Mouse (Mus musculus) forebrain, postnatal 0 days (tissue): ENCODE results near the gene Cacng7. TPM values are rescaled to one million over a fixed set of nuclear protein-coding genes. Genes with fewer than 3 reads are reported as not detected.

Experiments
- ATAC-seq: fragments of 200-750 bp; cut with Nextera tagmentation; 2 replicates; pipeline ENCODE4 v1.8.0; 2017; ENCODE audit warnings: mild to moderate bottlenecking, moderate library complexity
- DNase-seq: peaks from one replicate; pipeline ENCODE4 v3.0.0-alpha.2; 2015
- H3K27ac ChIP-seq: fragments of 300-500 bp; sonication (generic); 2 replicates; pipeline ENCODE4 v1.5.1; 2014; ENCODE audit warnings: low read depth, mild to moderate bottlenecking, antibody characterized with exemption, low read length, moderate library complexity, mixed read lengths
- H3K27me3 ChIP-seq: fragments of 300-500 bp; sonication (generic); 2 replicates; pipeline ENCODE4 v1.6.1; 2014; ENCODE audit warnings: mild to moderate bottlenecking, low read length, mixed read lengths; ENCODE audit not compliant: insufficient read depth
- H3K36me3 ChIP-seq: fragments of 300-500 bp; sonication (generic); 2 replicates; pipeline ENCODE4 v1.6.1; 2014; ENCODE audit warnings: mild to moderate bottlenecking, moderate library complexity; ENCODE audit not compliant: insufficient read depth
- H3K4me1 ChIP-seq: fragments of 300-500 bp; sonication (generic); 2 replicates; pipeline ENCODE4 v1.6.1; 2014; ENCODE audit warnings: antibody characterized with exemption; ENCODE audit not compliant: insufficient read depth
- H3K4me2 ChIP-seq: fragments of 300-500 bp; sonication (generic); 2 replicates; pipeline ENCODE4 v1.6.1; 2014; ENCODE audit warnings: low read depth, mild to moderate bottlenecking, moderate library complexity
- H3K4me3 ChIP-seq: fragments of 300-500 bp; sonication (generic); 2 replicates; pipeline ENCODE4 v1.5.1; 2014; ENCODE audit warnings: low read depth, low read length, mixed read lengths
- H3K9ac ChIP-seq: fragments of 300-500 bp; sonication (generic); 2 replicates; pipeline ENCODE4 v1.6.1; 2014; ENCODE audit warnings: mild to moderate bottlenecking
- H3K9me3 ChIP-seq: fragments of 300-500 bp; sonication (generic); 2 replicates; pipeline ENCODE4 v1.6.1; 2016; ENCODE audit warnings: low read length
- CTCF ChIP-seq: sonication (generic); IDR thresholded peaks from 2 replicates; pipeline ENCODE4 v1.5.1; 2016; ENCODE audit warnings: antibody characterized with exemption, control low read depth, low read depth
- WGBS: fragments of 180-500 bp; shearing (Covaris S2); extraction: QIAGEN DNeasy Blood & Tissue Kit; methylation state at CpG from one replicate; pipeline ENCODE4 v1.1.7; 2014; 5-methylcytosine and 5-hydroxymethylcytosine counted together
- polyA plus RNA-seq: library from polyadenylated mRNA; unstranded; fragments of >200 nt; fragmentation: Nextera tagmentation; extraction: Ambion mirVana; gene quantifications from 2 replicates; pipeline ENCODE4 v1.2.1, GENCODE M21; 2015
- total RNA-seq: library from RNA; depleted of rRNA; stranded (reverse); fragments of >200 nt; gene quantifications from 2 replicates; pipeline ENCODE4 v1.2.3, GENCODE M21; 2014

Gene Cacng7
- total and polyA plus RNA-seq, 2 experiments from 2014 or later, result 2.5 to 73.4 TPM

DNA sequence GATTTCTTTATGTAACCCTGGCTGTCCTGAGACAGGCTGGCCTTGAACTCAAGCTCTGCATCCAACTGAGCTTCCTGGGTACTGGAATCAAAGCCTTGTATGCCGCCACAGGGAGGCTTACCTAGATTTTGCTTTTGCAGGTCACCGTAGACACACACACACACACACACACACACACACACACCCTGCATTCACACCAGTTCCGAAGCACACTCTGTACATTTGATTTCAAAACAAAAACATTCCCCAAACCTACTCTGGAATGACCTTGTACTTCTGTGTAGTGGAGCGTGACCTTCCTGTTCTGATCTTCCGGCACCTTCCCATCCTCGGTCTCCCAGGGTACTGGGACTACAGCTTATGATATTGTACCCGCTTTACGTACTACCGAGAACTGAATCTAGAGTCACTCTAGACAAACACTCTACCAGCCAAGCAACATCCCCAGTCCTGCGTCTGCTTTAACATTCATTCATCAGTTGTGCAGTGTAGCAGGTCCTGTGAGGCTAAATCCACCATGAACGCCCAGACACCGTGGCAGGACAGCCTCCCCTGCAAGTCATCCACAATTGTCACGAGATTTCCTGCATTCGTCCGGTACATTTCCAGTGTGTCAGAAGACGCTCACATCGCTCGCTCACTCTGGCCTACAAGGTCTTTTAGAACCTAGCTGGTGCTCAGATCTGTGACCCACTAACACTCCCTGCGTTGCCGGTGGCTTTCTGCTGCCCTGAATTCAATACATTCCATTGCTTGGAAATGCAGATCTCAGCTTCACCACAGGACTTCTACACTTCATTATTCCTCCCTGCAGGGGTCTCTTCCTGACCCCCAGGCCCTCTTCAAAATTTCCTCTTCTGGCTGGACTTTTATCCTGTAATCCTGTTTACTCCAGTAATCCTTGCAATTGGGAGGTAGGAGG is 14.9 kb downstream of the Cacng7 start:
- no peak for TF ChIP-seq CTCF
- Histone ChIP-seq H3K9ac (no peak overlapping the region), H3K4me3 (no peak overlapping the region), H3K27ac (no peak overlapping the region), H3K27me3 (no peaks in the 10 kb centered on the region), H3K36me3 (peaks cover 43% of the 10 kb centered on the region), H3K4me1 (no peaks in the 10 kb centered on the region), H3K9me3 (no peaks in the 10 kb centered on the region), H3K4me2 (no peak overlapping the region)
- ATAC-seq, result no peak
- no peak for DNase-seq
- 38% methylated on average over 20 of the region's 20 CpGs for WGBS

DNA sequence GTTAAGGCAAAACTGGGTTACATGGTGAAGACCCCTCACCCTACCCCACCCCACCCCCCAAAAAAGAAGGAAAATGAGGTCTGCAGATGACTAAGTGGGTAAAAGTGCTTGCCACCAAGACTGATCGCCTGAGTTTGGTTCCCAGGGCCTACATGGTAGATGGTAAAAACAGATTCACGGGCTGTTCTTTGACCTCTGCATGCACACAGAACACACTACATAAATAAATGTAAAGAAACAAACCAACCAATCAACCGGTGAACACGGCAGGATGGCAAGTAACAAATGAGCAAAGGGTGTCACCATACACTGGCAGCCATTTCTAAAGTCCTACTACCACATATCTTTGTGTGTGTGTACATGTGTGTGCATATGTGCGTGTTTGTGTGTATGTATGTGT is 15.6 kb downstream of the Cacng7 start:
- DNase-seq (no peak), ATAC-seq (no peak)
- Histone ChIP-seq H3K4me2 (no peak overlapping the region), H3K4me1 (no peaks in the 10 kb centered on the region), H3K27ac (no peak overlapping the region), H3K9ac (no peak overlapping the region), H3K27me3 (no peaks in the 10 kb centered on the region), H3K9me3 (no peaks in the 10 kb centered on the region), H3K36me3 (peaks cover 36% of the 10 kb centered on the region), H3K4me3 (no peak overlapping the region)
- no peak for TF ChIP-seq CTCF
- WGBS, result 63% methylated on average over 5 of the region's 5 CpGs

DNA sequence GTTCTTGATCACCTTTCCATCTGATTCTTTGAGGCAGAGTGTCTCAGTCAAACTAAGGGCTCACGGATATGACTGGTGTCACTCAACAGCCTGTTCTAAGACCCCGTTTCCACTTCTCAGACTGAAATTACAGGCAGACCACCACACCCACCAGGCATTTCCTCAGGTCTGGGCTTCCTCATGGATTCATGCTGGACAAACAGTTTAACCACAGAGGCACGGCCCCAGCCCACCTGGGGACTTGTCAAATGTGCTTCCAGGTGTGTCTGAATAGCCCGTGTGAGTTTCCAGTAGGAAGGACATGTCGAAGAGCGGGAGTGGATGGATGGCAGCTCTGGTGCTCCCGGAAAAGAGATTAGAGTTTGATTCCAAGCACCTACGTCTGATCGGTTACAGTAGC is 17.0 kb downstream of the Cacng7 start:
- Histone ChIP-seq H3K27me3 (no peaks in the 10 kb centered on the region), H3K9me3 (no peaks in the 10 kb centered on the region), H3K9ac (no peak overlapping the region), H3K4me3 (no peak overlapping the region), H3K27ac (no peak overlapping the region), H3K4me1 (no peaks in the 10 kb centered on the region), H3K4me2 (no peak overlapping the region), H3K36me3 (peaks cover 30% of the 10 kb centered on the region)
- no peak for DNase-seq
- 93% methylated on average over 9 of the region's 9 CpGs for WGBS
- no peak for TF ChIP-seq CTCF
- no peak for ATAC-seq

DNA sequence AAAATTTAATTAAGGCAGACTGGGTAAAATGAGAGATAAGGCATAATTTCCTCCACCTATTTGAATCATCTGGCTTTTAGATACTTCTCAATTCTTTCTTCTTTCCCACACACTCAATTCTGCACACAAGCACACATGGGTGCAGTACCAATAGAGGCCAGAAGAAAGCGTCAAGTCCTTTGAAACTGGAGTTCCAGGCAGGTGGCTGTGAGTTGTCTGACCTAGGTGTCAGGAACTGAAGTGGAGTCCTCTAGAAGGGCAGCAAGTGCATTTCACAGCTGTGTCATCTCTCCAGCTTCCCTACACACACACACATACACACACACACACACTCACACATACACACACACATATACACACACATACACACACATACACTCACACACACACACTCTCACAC is 18.8 kb downstream of the Cacng7 start:
- no peaks in the 10 kb centered on the region for H3K27me3 ChIP-seq
- H3K4me2 ChIP-seq, result no peak overlapping the region
- H3K4me1 ChIP-seq, result no peaks in the 10 kb centered on the region
- H3K4me3 ChIP-seq, result no peak overlapping the region
- ATAC-seq, result no peak
- peaks cover 31% of the 10 kb centered on the region for H3K36me3 ChIP-seq
- TF ChIP-seq CTCF, result peak; percentile 35; the same call in 1 of the 2 replicates
- H3K9me3 ChIP-seq, result no peaks in the 10 kb centered on the region
- no peak overlapping the region for H3K27ac ChIP-seq
- DNase-seq, result no peak
- 94% methylated on average over 1 of the region's 1 CpGs for WGBS
- no peak overlapping the region for H3K9ac ChIP-seq

DNA sequence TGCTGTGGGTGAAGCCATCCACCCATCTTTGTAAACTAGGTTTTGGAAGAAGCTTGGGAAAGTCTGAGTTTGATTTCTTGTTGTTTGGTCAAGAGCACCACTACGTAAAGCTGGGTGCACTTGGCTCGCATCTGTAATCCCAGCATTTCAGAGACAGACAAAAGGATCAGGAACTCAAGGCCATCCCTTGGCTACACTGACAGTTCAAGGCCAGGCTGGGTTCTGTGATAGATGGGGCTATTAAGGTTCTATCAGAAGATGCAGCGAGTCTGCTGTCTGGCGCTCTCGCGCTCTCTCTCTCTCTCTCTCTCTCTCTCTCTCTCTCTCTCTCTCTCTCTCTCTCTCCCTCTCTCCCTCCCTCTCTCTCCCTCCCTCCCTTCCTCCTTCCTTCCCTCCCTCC is 22.1 kb downstream of the Cacng7 start:
- Histone ChIP-seq H3K4me2 (no peak overlapping the region), H3K9me3 (no peaks in the 10 kb centered on the region), H3K4me1 (no peaks in the 10 kb centered on the region), H3K27ac (no peak overlapping the region), H3K27me3 (no peaks in the 10 kb centered on the region), H3K36me3 (peaks cover 38% of the 10 kb centered on the region), H3K9ac (no peak overlapping the region), H3K4me3 (no peak overlapping the region)
- WGBS, result 92% methylated on average over 6 of the region's 6 CpGs
- DNase-seq (no peak), ATAC-seq (no peak)
- TF ChIP-seq CTCF, result no peak

DNA sequence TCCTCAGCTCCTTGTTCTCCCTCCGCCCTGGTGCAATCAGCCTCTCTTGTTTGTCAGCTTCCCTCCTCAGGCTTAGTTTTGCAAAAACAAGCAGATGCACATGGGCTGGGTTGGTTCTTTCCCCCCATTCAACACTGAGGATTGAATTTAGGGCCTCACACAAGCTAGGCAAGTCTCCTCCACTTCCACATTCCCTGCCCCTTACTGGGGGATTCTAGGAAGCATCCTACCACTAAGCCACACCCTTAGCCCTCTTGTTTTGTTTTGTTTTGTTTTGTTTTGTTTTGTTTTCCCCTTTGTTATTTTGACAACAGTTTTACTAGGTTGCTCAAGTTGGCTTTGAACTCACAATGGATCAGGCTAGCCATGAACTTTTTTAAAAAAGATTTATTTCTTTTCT is 27.9 kb downstream of the Cacng7 start:
- no peaks in the 10 kb centered on the region for H3K9me3 ChIP-seq
- H3K4me3 ChIP-seq, result no peak overlapping the region
- H3K27ac ChIP-seq, result no peak overlapping the region
- peaks cover 37% of the 10 kb centered on the region for H3K36me3 ChIP-seq
- DNase-seq, result no peak
- no peaks in the 10 kb centered on the region for H3K4me1 ChIP-seq
- no peak for ATAC-seq
- H3K27me3 ChIP-seq, result no peaks in the 10 kb centered on the region
- no peak for TF ChIP-seq CTCF
- WGBS, result 86% methylated on average over 1 of the region's 1 CpGs
- no peak overlapping the region for H3K4me2 ChIP-seq
- H3K9ac ChIP-seq, result no peak overlapping the region

DNA sequence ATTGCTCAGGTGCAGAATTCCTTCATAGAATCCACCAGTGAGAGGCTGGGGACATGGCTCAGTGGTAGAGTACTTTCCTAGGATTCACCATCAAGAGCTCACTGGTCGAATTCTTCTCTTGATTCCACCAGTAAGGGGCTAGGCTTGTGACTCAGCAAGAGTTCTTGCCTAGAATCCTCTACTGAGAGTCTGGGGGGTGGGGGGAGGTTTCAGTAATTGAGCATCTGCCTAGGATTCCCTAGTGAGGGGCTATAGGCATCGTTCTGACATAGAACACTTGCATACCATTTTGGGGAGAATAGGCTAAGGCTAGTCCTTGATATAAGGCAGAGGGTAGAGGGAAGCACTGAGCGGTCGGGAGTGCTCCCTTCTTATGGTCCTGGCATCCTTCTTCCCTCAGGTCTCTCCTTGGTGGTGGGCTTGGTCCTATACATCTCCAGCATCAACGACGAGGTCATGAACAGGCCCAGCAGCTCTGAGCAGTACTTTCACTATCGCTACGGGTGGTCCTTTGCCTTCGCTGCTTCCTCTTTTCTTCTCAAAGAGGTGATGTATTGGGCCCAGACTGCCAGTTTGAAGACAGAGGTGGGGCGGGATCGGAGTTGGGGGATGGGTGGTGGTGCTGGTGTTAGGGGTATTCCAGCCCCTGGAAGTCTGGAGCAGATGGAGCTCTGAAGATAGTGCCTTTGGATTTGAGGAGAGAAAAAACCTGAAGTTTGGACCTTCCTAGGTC is 33.0 kb downstream of the Cacng7 start:
- H3K4me3 ChIP-seq, result no peak overlapping the region
- no peaks in the 10 kb centered on the region for H3K9me3 ChIP-seq
- H3K4me1 ChIP-seq, result no peaks in the 10 kb centered on the region
- ATAC-seq (no peak), DNase-seq (no peak)
- 46% methylated on average over 11 of the region's 11 CpGs for whole genome bisulfite sequencing
- H3K36me3 ChIP-seq, result 0 out of 2 replicates have a peak, but pooled peaks cover 8% of the 10 kb centered on the region
- no peak for TF ChIP-seq CTCF
- H3K4me2 ChIP-seq, result no peak overlapping the region
- no peak overlapping the region for H3K27ac ChIP-seq
- H3K27me3 ChIP-seq, result no peaks in the 10 kb centered on the region
- no peak overlapping the region for H3K9ac ChIP-seq
